Mouse (Mus musculus): Measurements from ENCODE around the gene Cela3a. TPM values are rescaled to one million over a fixed set of nuclear protein-coding genes. Genes with fewer than 3 reads are reported as not detected.
"Not testable (repeated sequence)": the region's sequence is repeated elsewhere in the genome, so short reads cannot be mapped to it uniquely, and the experiment has no call there.

The Cela3a gene
- total and polyA plus RNA-seq, 3 experiments, result not detected

DNA sequence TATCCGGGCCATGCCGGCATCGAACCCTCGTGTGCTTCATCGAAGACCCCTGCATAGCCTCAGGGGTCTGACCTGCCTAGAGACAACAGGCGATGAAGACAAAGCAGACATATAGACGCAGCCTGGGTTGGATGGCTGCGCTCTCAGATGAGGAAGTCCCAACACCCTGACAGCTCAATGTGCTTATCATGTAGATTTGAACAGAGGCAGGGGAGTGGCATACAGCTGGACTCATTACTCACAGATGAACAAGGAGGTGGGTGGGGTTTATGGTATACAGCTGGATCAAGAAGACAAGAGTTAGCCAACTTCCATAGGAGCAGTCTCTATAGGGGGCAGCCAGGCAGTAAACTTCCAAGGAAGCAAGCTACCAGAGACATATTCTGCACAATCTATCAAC lies 29.3 kb upstream of the Cela3a start:
- peaks cover 0 to 5% of the 10 kb centered on the region in 2 experiments; a peak in 1 of 4 replicates for H3K4me1 ChIP-seq (ENCODE audit: control insufficient read depth in 1 of 2, insufficient read depth in 2 of 2, low read length in 2 of 2)
- peak; percentile 73 for DNase-seq (ENCODE audit: low read depth, low spot score)
- H3K9me3 ChIP-seq (replicated peaks; ENCODE audit: insufficient read depth, low read length), result no peaks in the 10 kb centered on the region
- H3K79me2 ChIP-seq (ENCODE audit: control insufficient read depth, insufficient read depth, low read length, poor library complexity), result no peaks in the 10 kb centered on the region
- no peaks in the 10 kb centered on the region for H3K27me3 ChIP-seq (ENCODE audit: control insufficient read depth in 1 of 2, insufficient read depth in 2 of 2, low read length in 2 of 2)
- TF ChIP-seq EP300 (IDR thresholded peaks at IDR 0.05; ENCODE audit: low read depth in 1 of 2, low read length in 2 of 2) (0 out of 4 replicates have a peak, but pooled peaks of 1 of the 2 experiments have one; percentile 11), GATA1 (IDR thresholded peaks at IDR 0.05; ENCODE audit: low read depth, low read length) (0 out of 2 replicates have a peak, but pooled peaks have one; percentile 15), SIN3A (IDR thresholded peaks at IDR 0.05; ENCODE audit: low read length) (peak; percentile 51; the same call in 1 of the 2 replicates), MYC (IDR thresholded peaks at IDR 0.05; ENCODE audit: low read depth, low read length) (no peak), ETS1 (IDR thresholded peaks at IDR 0.05; ENCODE audit: low read depth, low read length) (peak; percentile 70; the same call in 1 of the 2 replicates), ZKSCAN1 (IDR thresholded peaks at IDR 0.05; ENCODE audit: low read depth, low read length) (no peak)
- H3K36me3 ChIP-seq (ENCODE audit: control insufficient read depth in 1 of 2, insufficient read depth in 2 of 2, low read length in 2 of 2), result no peaks in the 10 kb centered on the region; a peak in 1 of 4 replicates
- H3K4me3 ChIP-seq (ENCODE audit: control insufficient read depth in 1 of 2, insufficient read depth in 1 of 2, low read depth in 2 of 2, low read length in 2 of 2), result no peak overlapping the region
- no peak overlapping the region for H3K27ac ChIP-seq (ENCODE audit: control insufficient read depth, low read depth, low read length)
- H3K9ac ChIP-seq (ENCODE audit: control insufficient read depth, low read depth, low read length, poor library complexity, severe bottlenecking), result no peak overlapping the region

GRCm38 (mm10) chr4:137436979-137437669 lies 27.5 kb upstream of the Cela3a start:
- no peak overlapping the region for H3K9ac ChIP-seq (ENCODE audit: control insufficient read depth, low read depth, low read length, poor library complexity, severe bottlenecking)
- no peaks in the 10 kb centered on the region for H3K9me3 ChIP-seq (replicated peaks; ENCODE audit: insufficient read depth, low read length)
- H3K27me3 ChIP-seq (ENCODE audit: control insufficient read depth in 1 of 2, insufficient read depth in 2 of 2, low read length in 2 of 2), result no peaks in the 10 kb centered on the region
- H3K36me3 ChIP-seq (ENCODE audit: control insufficient read depth in 1 of 2, insufficient read depth in 2 of 2, low read length in 2 of 2), result no peaks in the 10 kb centered on the region; a peak in 1 of 4 replicates
- no peaks in the 10 kb centered on the region for H3K79me2 ChIP-seq (ENCODE audit: control insufficient read depth, insufficient read depth, low read length, poor library complexity)
- H3K4me1 ChIP-seq (ENCODE audit: control insufficient read depth in 1 of 2, insufficient read depth in 2 of 2, low read length in 2 of 2), result peaks cover 0 to 5% of the 10 kb centered on the region in 2 experiments; a peak in 1 of 4 replicates
- TF ChIP-seq BHLHE40 (IDR thresholded peaks at IDR 0.05; ENCODE audit: borderline replicate concordance, low read depth, low read length) (no peak), POLR2AphosphoS5 (IDR thresholded peaks at IDR 0.05; ENCODE audit: borderline replicate concordance, low read depth, low read length) (no peak), CHD2 (IDR thresholded peaks at IDR 0.05; ENCODE audit: low read length) (no peak), GATA1 (IDR thresholded peaks at IDR 0.05; ENCODE audit: low read depth, low read length) (no peak), MYC (IDR thresholded peaks at IDR 0.05; ENCODE audit: low read depth, low read length) (no peak), ZNF384 (IDR thresholded peaks at IDR 0.05; ENCODE audit: low read depth, low read length) (no peak), ZMIZ1 (IDR thresholded peaks at IDR 0.05; ENCODE audit: low read depth, low read length) (no peak), RCOR1 (IDR thresholded peaks at IDR 0.05; ENCODE audit: low read depth, low read length) (no peak), MAX (IDR thresholded peaks at IDR 0.05; ENCODE audit: low read length) (no peak), MAFK (IDR thresholded peaks at IDR 0.05; ENCODE audit: borderline replicate concordance, low read depth, low read length) (no peak), ETS1 (IDR thresholded peaks at IDR 0.05; ENCODE audit: low read depth, low read length) (no peak), TAL1 (IDR thresholded peaks at IDR 0.05; ENCODE audit: low read length) (no peak), ZKSCAN1 (IDR thresholded peaks at IDR 0.05; ENCODE audit: low read depth, low read length) (no peak), JUND (IDR thresholded peaks at IDR 0.05; ENCODE audit: low read depth, low read length) (no peak), TBP (IDR thresholded peaks at IDR 0.05; ENCODE audit: low read depth, low read length) (no peak), GABPA (IDR thresholded peaks at IDR 0.05; ENCODE audit: low read depth, low read length) (no peak), POLR2AphosphoS2 (IDR thresholded peaks at IDR 0.05; ENCODE audit: low read length) (no peak), MEF2A (IDR thresholded peaks at IDR 0.05; ENCODE audit: extremely low read depth, insufficient replicate concordance, low read depth, low read length, poor library complexity, severe bottlenecking) (no peak), USF1 (IDR thresholded peaks at IDR 0.05; ENCODE audit: low read depth, low read length) (no peak)
- H3K27ac ChIP-seq (ENCODE audit: control insufficient read depth, low read depth, low read length), result no peak overlapping the region
- no peak for DNase-seq (ENCODE audit: low read depth, low spot score)
- H3K4me3 ChIP-seq (ENCODE audit: control insufficient read depth in 1 of 2, insufficient read depth in 1 of 2, low read depth in 2 of 2, low read length in 2 of 2), result no peak overlapping the region

GRCm38 (mm10) chr4:137432700-137433550 lies 23.3 kb upstream of the Cela3a start:
- H3K9me3 ChIP-seq (replicated peaks; ENCODE audit: insufficient read depth, low read length); H3K9ac ChIP-seq (ENCODE audit: control insufficient read depth, low read depth, low read length, poor library complexity, severe bottlenecking); H3K4me3 ChIP-seq (ENCODE audit: control insufficient read depth in 1 of 2, insufficient read depth in 1 of 2, low read depth in 2 of 2, low read length in 2 of 2); H3K27ac ChIP-seq (ENCODE audit: control insufficient read depth, low read depth, low read length); H3K27me3 ChIP-seq (ENCODE audit: control insufficient read depth in 1 of 2, insufficient read depth in 2 of 2, low read length in 2 of 2); H3K4me1 ChIP-seq (ENCODE audit: control insufficient read depth in 1 of 2, insufficient read depth in 2 of 2, low read length in 2 of 2); H3K36me3 ChIP-seq (ENCODE audit: control insufficient read depth in 1 of 2, insufficient read depth in 2 of 2, low read length in 2 of 2); H3K79me2 ChIP-seq (ENCODE audit: control insufficient read depth, insufficient read depth, low read length, poor library complexity); DNase-seq (ENCODE audit: low read depth, low spot score): not testable (repeated sequence)

Measured in MEL (cell line).